Comparison of ENCODE assay signal across 8 mouse cellular contexts in genomic region chr2:23155199-23155621, GRCm38 (mm10). TPM values are rescaled to one million over a fixed set of nuclear protein-coding genes. Genes with fewer than 3 reads are reported as not detected.
DNase-seq lines count a peak whose midpoint lies in the region; ATAC-seq and TF ChIP-seq lines count a peak whose summit lies in the region.

No protein-coding gene starts in this region.

- no peak for ATAC-seq in lung, postnatal 0 days
- peak; percentile 6 for ATAC-seq in common myeloid progenitor, adult 5-6 weeks (replicated peaks; ENCODE audit: low read depth, poor library complexity, severe bottlenecking)
- no peak for ATAC-seq in hindbrain, embryonic 14.5 days (ENCODE audit: low FRiP score)
- no peak; the same call in 1 of the 2 replicates for ATAC-seq in midbrain, embryonic 13.5 days

- TF ChIP-seq CTCF in lung, postnatal 0 days (IDR thresholded peaks at IDR 0.05): no peak

- no peak for TF ChIP-seq EP300 in lung, postnatal 0 days (IDR thresholded peaks at IDR 0.05)

- peak overlapping the region; percentile 99; the same call in 1 of the 2 replicates for H3K27ac ChIP-seq in lung, postnatal 0 days (ENCODE audit: low read length)
- H3K27ac ChIP-seq in hindbrain, embryonic 14.5 days: no peak overlapping the region
- peak overlapping the region; percentile 98; the same call in 1 of the 2 replicates for H3K27ac ChIP-seq in midbrain, embryonic 13.5 days

- H3K4me3 ChIP-seq in lung, postnatal 0 days (ENCODE audit: low read depth, low read length): peak overlapping the region; percentile 78
- H3K4me3 ChIP-seq in hindbrain, embryonic 14.5 days (replicated peaks; ENCODE audit: low read length): peak overlapping the region; percentile 77
- H3K4me3 ChIP-seq in midbrain, embryonic 13.5 days (replicated peaks): peak overlapping the region; percentile 88

- peaks cover 14% of the 10 kb centered on the region for H3K4me1 ChIP-seq in lung, postnatal 0 days (ENCODE audit: insufficient read depth, low read depth, low read length)
- peaks cover 28% of the 10 kb centered on the region for H3K4me1 ChIP-seq in hindbrain, embryonic 14.5 days (replicated peaks; ENCODE audit: control insufficient read depth, insufficient read depth, low read length)
- peaks cover 37% of the 10 kb centered on the region for H3K4me1 ChIP-seq in midbrain, embryonic 13.5 days (replicated peaks)

- WGBS in lung, postnatal 0 days: 2% methylated on average over 5 of the region's 5 CpGs
- WGBS in hindbrain, embryonic 14.5 days: 8% methylated on average over 5 of the region's 5 CpGs
- WGBS in midbrain, embryonic 13.5 days: 8% methylated on average over 5 of the region's 5 CpGs

- H3K4me2 ChIP-seq in lung, postnatal 0 days (replicated peaks; ENCODE audit: low read depth, low read length): peak overlapping the region; percentile 90
- H3K4me2 ChIP-seq in hindbrain, embryonic 14.5 days (replicated peaks): peak overlapping the region; percentile 81
- peak overlapping the region; percentile 83 for H3K4me2 ChIP-seq in midbrain, embryonic 13.5 days (replicated peaks)

- intact Hi-C loops in left cerebral cortex, postnatal 14 days (cut with DNase I): no loop called here

- no peaks in the 10 kb centered on the region for H3K27me3 ChIP-seq in lung, postnatal 0 days (replicated peaks; ENCODE audit: insufficient read depth, low read length)
- no peaks in the 10 kb centered on the region for H3K27me3 ChIP-seq in hindbrain, embryonic 14.5 days (ENCODE audit: control insufficient read depth, insufficient read depth, low read length)
- H3K27me3 ChIP-seq in midbrain, embryonic 13.5 days: no peaks in the 10 kb centered on the region

- H3K9me3 ChIP-seq in lung, postnatal 0 days (ENCODE audit: low read length): no peaks in the 10 kb centered on the region
- H3K9me3 ChIP-seq in hindbrain, embryonic 14.5 days (ENCODE audit: control insufficient read depth, low read length): no peaks in the 10 kb centered on the region
- no peaks in the 10 kb centered on the region for H3K9me3 ChIP-seq in midbrain, embryonic 13.5 days

- peak overlapping the region; percentile 23; the same call in 1 of the 2 replicates for H3K9ac ChIP-seq in lung, postnatal 0 days (replicated peaks; ENCODE audit: low read depth)
- peak overlapping the region; percentile 73 for H3K9ac ChIP-seq in hindbrain, embryonic 14.5 days
- H3K9ac ChIP-seq in midbrain, embryonic 13.5 days (replicated peaks): peak overlapping the region; percentile 84

- peak; percentile 21 for DNase-seq in lung, postnatal 0 days (ENCODE audit: low spot score)
- DNase-seq in lung, postnatal 4 days: no peak
- no peak for DNase-seq in hindbrain, embryonic 14.5 days (ENCODE audit: low spot score)
- no peak for DNase-seq in left cerebral cortex, postnatal 14 days (ENCODE audit: low spot score in 2 of 2)
- no peak for DNase-seq in urinary bladder, postnatal 10 days (ENCODE audit: low spot score)
- no peak for DNase-seq in cerebellum, postnatal 36 days

- H3K36me3 ChIP-seq in lung, postnatal 0 days (ENCODE audit: insufficient read depth, low read length): no peaks in the 10 kb centered on the region
- no peaks in the 10 kb centered on the region for H3K36me3 ChIP-seq in hindbrain, embryonic 14.5 days (replicated peaks; ENCODE audit: control insufficient read depth, insufficient read depth)
- H3K36me3 ChIP-seq in midbrain, embryonic 13.5 days: no peaks in the 10 kb centered on the region

RNA-seq across cellular contexts. Expression of gene Mastl, which starts 0.6 kb away (rescaled TPM):
- polyA plus RNA-seq in lung, postnatal 0 days (2015; fragmentation: Nextera tagmentation; extraction: Ambion mirVana): 0.98 and 1.4 TPM in 2 replicates
- total RNA-seq in common myeloid progenitor, adult 5-6 weeks (2017): 12.3 and 21.9 TPM in 2 replicates
- 2.9 and 3.2 TPM in 2 replicates for polyA plus RNA-seq in hindbrain, embryonic 14.5 days (2014; fragmentation: Nextera tagmentation; extraction: Ambion mirVana)
- polyA plus RNA-seq in midbrain, embryonic 13.5 days (2015; fragmentation: Nextera tagmentation; extraction: Ambion mirVana): 3.8 and 5.3 TPM in 2 replicates
- 1 to 10 TPM; 1.3 to 1.6 TPM for total RNA-seq in left cerebral cortex, postnatal 14 days (2021)

RNA-seq across cellular contexts. Expression of gene Yme1l1, which starts 1.0 kb away (rescaled TPM):
- 37.7 and 44.2 TPM in 2 replicates for polyA plus RNA-seq in lung, postnatal 0 days (2015; fragmentation: Nextera tagmentation; extraction: Ambion mirVana)
- total RNA-seq in common myeloid progenitor, adult 5-6 weeks (2017): 99.5 and 128 TPM in 2 replicates
- polyA plus RNA-seq in hindbrain, embryonic 14.5 days (2014; fragmentation: Nextera tagmentation; extraction: Ambion mirVana): 62.9 and 69.9 TPM in 2 replicates
- 75.9 and 82.3 TPM in 2 replicates for polyA plus RNA-seq in midbrain, embryonic 13.5 days (2015; fragmentation: Nextera tagmentation; extraction: Ambion mirVana)
- total RNA-seq in left cerebral cortex, postnatal 14 days (2021): 10 to 100 TPM; 89.5 to 94.1 TPM

RNA-seq across cellular contexts. Expression of gene 4931423N10Rik, which starts 52.1 kb away (rescaled TPM):
- polyA plus RNA-seq in lung, postnatal 0 days (2015; fragmentation: Nextera tagmentation; extraction: Ambion mirVana): not detected in 2 replicates
- not detected in 2 replicates for total RNA-seq in common myeloid progenitor, adult 5-6 weeks (2017)
- polyA plus RNA-seq in hindbrain, embryonic 14.5 days (2014; fragmentation: Nextera tagmentation; extraction: Ambion mirVana): 0.13 TPM in 1 of 2 replicates, not detected in the other
- 0.18 TPM in 1 of 2 replicates, not detected in the other for polyA plus RNA-seq in midbrain, embryonic 13.5 days (2015; fragmentation: Nextera tagmentation; extraction: Ambion mirVana)
- total RNA-seq in left cerebral cortex, postnatal 14 days (2021): under 1 TPM in 1 of 2 experiments, not detected in 1; 0.32 TPM

Comparison
In these comparisons a context has a peak if more than half of its experiments do, and no peak if none do; other contexts are left out.
1. H3K9ac ChIP-seq: peak in every context shown above with its lines; median percentile 84 in midbrain, embryonic 13.5 days; 73 in hindbrain, embryonic 14.5 days; 23 in lung, postnatal 0 days.